Mouse (Mus musculus) urinary bladder, postnatal 25 days (tissue): ENCODE data around the gene Macrod2.

Source experiments
- DNase-seq: peaks from one replicate; pipeline ENCODE4 v3.0.0; 2022; ENCODE audit warnings: low spot score

Gene Macrod2

GRCm38 (mm10) chr2:140911463-140911862 is 516.4 kb downstream of the Macrod2 start:
- DNase-seq: no peak

GRCm38 (mm10) chr2:140912179-140912578 is 517.1 kb downstream of the Macrod2 start:
- DNase-seq: no peak

- DNase-seq: no peak
Measured at GRCm38 (mm10) chr2:140912931-140913330, 517.8 kb downstream of the Macrod2 start.

- no peak for DNase-seq
Measured at GRCm38 (mm10) chr2:140913679-140914412, 518.7 kb downstream of the Macrod2 start.

GRCm38 (mm10) chr2:140926922-140927321 is 531.8 kb downstream of the Macrod2 start:
- no peak for DNase-seq

- no peak for DNase-seq
Measured at GRCm38 (mm10) chr2:140934483-140934882, 539.4 kb downstream of the Macrod2 start.

GRCm38 (mm10) chr2:140949461-140949860 is 554.4 kb downstream of the Macrod2 start:
- no peak for DNase-seq

- no peak for DNase-seq
Measured at GRCm38 (mm10) chr2:140959246-140959645, 564.1 kb downstream of the Macrod2 start.

GRCm38 (mm10) chr2:140970181-140970580 is 575.1 kb downstream of the Macrod2 start:
- no peak for DNase-seq

- no peak for DNase-seq
Measured at GRCm38 (mm10) chr2:140971845-140972244, 576.7 kb downstream of the Macrod2 start.

GRCm38 (mm10) chr2:140985670-140986372 is 590.7 kb downstream of the Macrod2 start:
- no peak for DNase-seq

GRCm38 (mm10) chr2:141003846-141004245 is 608.7 kb downstream of the Macrod2 start:
- DNase-seq: no peak

- no peak for DNase-seq
Measured at GRCm38 (mm10) chr2:141004326-141004725, 609.2 kb downstream of the Macrod2 start.

GRCm38 (mm10) chr2:141005616-141006015 is 610.5 kb downstream of the Macrod2 start:
- DNase-seq: no peak

GRCm38 (mm10) chr2:141007725-141008124 is 612.6 kb downstream of the Macrod2 start:
- DNase-seq: no peak

- DNase-seq: no peak
Measured at GRCm38 (mm10) chr2:141008458-141008857, 613.3 kb downstream of the Macrod2 start.

GRCm38 (mm10) chr2:141013443-141014165 is 618.5 kb downstream of the Macrod2 start:
- DNase-seq: peak; percentile 18

GRCm38 (mm10) chr2:141022971-141023370 is 627.9 kb downstream of the Macrod2 start:
- no peak for DNase-seq

- no peak for DNase-seq
Measured at GRCm38 (mm10) chr2:141023916-141024315, 628.8 kb downstream of the Macrod2 start.

- no peak for DNase-seq
Measured at GRCm38 (mm10) chr2:141024316-141025043, 629.4 kb downstream of the Macrod2 start.

GRCm38 (mm10) chr2:141056685-141057454 is 661.8 kb downstream of the Macrod2 start:
- DNase-seq: no peak
